Mouse (Mus musculus): ENCODE results near the gene P2ry10.
"Not testable (repeated sequence)": the region's sequence is repeated elsewhere in the genome, so short reads cannot be mapped to it uniquely, and the experiment has no call there.

P2ry10 gene

DNA sequence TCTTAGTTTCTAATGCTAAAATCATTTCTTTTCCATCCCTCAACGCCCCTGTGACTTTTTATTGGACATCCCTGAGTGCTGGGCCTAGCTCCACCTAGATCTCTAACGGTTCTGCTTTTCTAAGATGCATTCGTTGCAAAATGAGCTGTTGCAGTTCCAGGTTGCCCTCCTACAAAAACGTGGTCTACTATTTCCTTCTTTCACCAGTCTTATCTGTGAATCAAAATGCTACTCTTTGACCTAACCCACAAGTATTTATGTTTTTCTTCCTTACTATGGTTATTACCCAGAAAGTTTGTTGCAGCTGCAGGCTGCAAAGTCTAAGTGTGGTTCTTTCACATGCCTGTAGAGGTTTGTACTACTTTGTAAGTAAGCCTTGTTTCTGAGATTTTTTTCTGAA lies at the start of gene P2ry10:
TSS of gene P2ry10 (plus strand) at position 316 of the 400 bp plus-strand sequence.
- no peak for DNase-seq (ENCODE audit: low spot score in 2 of 2)

DNA sequence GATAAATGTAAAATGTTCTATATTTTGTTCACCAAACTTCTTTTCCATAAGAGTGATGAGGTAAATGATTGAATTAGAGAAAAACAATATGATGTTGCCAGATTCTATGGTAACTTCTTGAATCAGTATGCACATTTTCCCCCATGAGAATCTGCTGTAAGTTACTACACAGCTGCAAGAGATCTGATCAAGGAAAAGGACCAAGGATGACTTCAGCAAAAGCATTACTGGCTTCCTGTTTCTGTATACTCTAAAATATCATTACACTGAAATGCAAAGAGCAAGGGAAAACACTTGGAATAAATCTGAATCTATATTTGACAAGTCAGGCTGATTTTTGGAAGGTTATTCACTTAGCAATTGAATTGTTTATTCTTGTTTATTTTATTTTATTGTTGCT lies 49.1 kb upstream of the P2ry10 start:
- DNase-seq (ENCODE audit: low spot score in 2 of 2), result no peak

DNA sequence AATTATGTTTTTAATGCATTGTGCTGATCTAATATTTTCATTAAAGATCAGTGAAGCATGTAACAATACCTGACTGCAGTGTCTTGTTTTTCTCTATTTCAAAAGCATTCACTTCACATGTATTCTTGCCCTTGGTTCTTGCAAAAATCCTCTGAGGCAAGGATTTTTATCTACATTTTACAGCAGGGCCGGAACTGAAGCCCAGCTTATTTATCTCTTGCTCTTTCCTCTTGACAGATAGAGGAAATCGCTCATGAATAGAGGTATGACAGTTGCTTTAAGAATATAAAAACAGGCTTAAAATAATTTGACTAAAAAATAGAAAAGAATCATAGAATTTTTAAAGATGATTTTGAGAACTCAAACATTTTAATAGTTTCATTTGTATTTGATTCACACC lies 48.7 kb upstream of the P2ry10 start:
- DNase-seq (ENCODE audit: low spot score in 2 of 2), result no peak

DNA sequence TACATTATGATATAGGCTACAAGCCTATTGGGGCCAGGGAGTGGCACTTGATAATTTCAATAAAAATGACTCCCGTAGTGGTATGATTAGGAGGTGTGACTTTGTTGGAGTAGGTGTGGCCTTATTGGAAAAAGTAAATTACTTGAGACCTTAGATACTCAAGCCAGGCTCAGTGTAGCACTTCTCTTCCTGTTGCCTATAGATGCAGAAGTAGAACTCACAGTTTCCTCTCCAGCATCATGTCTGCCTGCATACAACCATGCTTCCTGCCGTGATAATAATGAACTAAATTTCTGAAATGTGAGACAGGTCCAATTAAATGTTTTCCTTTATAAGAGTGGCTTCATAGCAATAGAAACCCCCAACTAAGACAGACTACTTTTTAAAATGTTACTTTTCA lies 45.9 kb upstream of the P2ry10 start:
- no peak for DNase-seq (ENCODE audit: low spot score in 2 of 2)

DNA sequence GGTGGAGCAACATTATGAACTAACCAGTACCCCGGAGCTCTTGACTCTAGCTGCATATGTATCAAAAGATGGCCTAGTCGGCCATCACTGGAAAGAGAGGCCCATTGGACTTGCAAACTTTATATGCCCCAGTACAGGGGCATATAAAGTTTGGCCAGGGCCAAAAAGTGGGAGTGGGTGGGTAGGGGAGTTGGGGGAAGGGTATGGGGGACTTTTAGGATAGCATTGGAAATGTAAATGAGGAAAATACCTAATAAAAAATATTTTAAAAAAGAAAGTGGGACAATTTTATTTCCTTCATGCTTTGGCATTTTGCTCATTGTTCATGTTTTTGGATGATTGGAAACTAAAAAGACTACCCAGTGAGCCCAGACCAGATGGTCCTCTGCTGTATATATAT lies 4.9 kb upstream of the P2ry10 start:
- not testable (repeated sequence) for DNase-seq (ENCODE audit: low spot score in 2 of 2)

DNA sequence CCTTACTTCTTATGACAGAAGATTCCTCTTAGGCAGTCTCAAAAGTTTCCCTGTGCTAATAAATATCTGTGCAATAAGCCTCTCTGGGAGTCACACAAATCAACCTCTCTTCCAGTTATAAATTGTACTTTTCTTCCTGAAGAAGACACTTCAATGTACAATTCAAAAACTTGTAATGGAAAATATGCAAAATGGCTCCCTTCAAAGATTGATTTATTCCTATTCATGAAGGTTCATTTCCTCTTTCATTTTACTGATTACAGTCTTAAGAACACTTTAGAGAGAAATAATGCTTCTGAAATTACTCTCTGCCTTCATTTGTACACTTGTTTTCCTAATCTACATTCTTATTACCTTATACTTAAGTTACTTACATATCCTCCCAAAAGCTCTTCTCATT lies 4.0 kb upstream of the P2ry10 start:
- no peak for DNase-seq (ENCODE audit: low spot score in 2 of 2)

DNA sequence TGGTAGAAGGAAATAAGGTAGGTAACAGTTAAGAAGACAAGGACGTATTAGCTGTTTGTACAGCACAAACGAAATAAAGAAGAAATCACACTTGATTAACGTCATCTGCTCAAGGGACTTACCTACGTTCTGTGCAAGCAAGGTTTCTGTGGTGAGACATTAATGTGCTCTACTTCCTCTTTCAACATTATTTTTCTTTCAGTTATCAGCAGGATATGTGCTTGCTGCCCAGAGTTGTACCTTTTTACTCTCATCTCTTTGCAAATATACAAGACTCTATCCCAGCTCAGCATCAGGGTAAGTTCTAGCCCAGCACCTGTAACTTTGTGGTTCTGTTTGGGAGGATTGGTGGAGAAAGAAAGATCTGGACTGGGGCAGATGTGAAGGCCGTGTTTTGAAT lies 839 bp downstream of the P2ry10 start:
- no peak for DNase-seq (ENCODE audit: low spot score in 2 of 2)

DNA sequence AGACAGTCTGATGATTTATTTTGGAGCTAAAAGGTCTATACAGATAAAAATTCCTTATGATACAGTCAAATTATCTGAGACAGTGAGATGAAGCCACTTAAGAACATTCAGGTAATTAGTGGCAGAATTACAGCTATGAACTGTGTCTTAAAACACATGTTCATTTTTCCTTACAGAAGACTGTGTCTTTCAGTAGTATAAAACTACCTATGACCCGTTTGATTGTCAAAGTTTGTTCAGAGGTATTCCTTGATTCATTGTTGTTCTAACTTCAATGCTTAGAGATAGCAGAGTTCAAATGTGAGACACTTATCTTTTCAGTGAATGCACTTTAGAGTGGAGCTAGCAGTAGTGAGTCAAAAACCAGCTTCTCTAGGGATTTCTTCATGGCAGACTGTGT lies 1.6 kb downstream of the P2ry10 start:
- no peak for DNase-seq (ENCODE audit: low spot score in 2 of 2)

DNA sequence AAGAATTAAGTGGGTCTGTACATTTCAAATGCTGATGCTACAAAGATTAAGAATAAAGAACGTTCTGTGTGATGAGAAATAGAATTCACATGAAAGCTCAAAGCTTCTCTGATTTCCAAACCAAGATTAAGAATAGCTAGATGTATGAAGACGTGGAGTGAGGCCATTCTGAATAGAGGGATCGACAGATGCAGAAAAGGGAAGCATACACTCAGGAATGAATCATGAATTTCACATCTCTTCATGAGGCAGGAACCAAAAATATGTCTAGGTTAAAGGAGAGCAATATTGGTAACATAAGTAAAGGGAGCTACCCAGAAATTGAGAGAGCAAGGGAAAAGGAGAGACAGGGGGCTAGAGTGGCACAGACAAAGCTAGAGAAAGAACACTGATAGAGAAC lies 7.3 kb downstream of the P2ry10 start:
- no peak for DNase-seq (ENCODE audit: low spot score in 2 of 2)

DNA sequence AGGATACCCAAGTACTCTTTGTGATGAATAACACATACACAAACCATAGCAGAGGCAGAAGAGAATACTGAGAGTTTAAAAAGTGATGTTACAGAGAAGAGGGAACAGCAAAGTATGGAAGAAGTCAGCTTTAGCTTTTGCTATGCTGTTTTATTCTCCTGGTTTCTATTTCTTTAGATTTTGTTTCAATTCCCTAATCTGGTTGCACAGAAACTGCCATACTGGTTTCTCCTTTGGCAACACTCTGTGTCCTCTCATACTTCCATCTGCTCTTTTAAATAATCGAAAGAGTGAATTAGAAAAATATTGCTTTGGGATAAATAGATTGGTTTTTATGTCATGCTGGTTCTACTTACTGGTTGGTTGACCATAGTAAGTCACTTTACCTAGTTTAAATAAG lies 28.0 kb downstream of the P2ry10 start:
- no peak for DNase-seq (ENCODE audit: low spot score in 2 of 2)

DNA sequence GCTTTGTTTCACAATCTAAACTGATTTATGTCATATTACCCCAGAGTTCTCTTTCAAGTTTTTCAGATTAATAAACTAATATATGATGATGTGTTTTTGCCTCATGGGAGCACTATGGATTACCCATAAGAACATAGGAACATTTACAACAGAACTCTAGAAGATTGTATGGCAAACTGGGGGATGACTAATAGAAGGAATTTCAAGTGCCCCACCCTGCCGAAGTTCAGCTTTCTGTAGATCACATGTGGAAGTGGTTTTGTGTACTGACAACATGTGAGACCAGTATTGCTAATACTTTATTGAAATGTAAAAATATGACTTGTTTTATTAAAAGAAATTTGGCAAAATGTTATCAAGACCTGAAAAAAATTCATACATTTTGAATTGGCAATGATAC lies 28.7 kb downstream of the P2ry10 start:
- DNase-seq (ENCODE audit: low spot score in 2 of 2), result no peak

DNA sequence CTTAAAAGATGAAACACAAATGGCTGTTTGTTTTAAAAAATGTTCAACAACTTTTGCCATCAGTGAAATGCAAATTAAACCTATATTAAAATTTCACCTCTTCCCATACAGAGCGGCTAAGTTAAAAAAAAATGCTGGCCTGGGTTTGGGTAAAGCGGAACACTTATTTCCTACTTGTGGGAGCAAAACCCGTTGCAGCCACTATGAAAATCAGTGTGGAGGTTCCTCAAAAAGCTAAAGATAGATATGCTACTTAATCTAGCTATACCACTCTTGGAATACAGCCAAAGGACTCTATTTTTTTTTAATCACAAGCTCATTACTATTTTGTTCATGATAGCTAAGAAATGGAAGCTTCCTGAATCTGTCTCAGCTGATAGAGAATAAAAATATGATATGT lies 54.9 kb downstream of the P2ry10 start:
- DNase-seq (ENCODE audit: low spot score in 2 of 2), result no peak

DNA sequence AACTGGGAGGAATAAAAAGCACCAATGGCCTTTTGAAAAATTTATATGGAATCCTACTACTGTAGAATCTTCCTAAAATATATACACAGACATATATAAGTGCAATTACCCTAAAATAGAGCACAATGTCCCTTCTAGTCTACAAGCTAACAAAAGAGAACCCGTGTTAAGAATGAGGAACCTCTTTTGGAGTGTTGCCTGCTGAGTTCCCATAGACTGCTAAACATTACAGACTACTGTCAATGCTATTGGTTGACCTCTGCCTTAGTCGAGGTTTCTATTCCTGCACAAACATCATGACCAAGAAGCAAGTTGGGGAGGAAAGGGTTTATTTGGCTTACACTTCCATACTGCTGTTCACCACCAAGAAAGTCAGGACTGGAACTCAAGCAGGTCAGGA lies 55.6 kb downstream of the P2ry10 start:
- DNase-seq (ENCODE audit: low spot score in 2 of 2), result no peak

DNA sequence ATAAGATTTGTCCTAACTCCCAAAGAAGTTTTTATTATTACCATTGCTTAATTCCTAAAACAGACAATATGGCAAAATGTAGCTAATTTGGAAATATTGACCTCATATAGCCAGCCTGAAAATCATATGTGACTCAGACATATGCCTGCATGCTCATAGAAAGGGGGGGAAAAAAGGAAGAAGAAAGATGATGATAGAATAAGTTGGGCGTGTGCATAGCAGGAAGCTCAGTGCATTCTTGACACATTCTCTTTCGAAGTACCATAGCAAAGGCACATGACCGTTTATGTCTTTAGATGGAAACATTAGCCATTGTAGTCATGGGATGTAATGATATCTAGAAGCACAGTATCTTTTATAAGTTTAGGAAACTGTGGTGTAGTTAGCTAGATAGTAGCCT lies 60.4 kb downstream of the P2ry10 start, which contains the start of gene P2ry10b:
TSS of gene P2ry10b (plus strand) at position 247 of the 400 bp plus-strand sequence.
- no peak for DNase-seq (ENCODE audit: low spot score in 2 of 2)

DNA sequence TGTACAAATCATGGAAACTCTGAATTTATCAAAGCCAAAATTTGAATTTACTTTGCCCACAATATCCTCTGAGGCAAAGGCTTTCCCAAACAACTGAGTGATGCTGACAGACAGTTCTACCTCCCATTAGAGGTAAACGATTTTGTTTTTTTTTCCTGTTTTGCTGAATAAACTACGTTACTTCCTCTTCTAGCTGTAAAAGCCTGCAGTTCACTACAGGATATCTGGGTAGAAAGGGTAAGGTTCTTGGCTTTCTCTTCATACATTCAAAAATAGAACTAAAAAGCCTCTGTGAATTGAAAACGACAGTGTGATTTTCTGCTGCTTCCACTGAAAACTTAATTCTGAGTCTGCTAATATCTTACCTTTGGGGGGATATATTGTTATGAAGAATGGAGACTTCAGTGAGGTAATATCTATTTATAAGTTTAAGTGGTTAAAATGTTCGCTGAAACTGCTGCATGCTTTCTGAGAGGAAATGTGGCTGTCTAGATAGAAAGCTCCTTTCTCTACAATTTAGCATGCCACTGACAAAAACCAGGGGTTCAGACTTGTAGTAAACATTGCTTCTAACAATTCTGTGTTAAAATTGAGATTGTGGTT lies 61.2 kb downstream of the P2ry10 start:
- no peak for DNase-seq (ENCODE audit: low spot score in 2 of 2)

DNA sequence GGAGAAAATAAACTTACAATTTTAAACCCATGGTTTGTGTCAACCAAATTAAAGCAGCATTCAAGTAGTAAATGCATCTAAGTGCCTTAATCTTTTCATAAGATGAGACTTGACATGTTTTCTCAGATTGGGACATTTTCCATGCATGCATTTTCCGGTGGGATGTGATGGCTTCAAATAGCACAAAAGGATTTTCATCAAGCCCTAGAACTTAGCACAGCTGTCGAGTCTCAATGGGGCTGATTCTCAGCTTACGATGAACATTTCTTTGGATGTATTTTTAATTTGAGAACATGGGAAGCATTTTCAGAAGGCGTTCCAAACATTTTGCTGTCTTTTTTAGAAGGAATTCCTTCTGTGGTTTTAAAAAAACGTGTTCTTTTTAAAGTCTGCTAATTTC lies 61.7 kb downstream of the P2ry10 start:
- DNase-seq (ENCODE audit: low spot score in 2 of 2), result no peak

DNA sequence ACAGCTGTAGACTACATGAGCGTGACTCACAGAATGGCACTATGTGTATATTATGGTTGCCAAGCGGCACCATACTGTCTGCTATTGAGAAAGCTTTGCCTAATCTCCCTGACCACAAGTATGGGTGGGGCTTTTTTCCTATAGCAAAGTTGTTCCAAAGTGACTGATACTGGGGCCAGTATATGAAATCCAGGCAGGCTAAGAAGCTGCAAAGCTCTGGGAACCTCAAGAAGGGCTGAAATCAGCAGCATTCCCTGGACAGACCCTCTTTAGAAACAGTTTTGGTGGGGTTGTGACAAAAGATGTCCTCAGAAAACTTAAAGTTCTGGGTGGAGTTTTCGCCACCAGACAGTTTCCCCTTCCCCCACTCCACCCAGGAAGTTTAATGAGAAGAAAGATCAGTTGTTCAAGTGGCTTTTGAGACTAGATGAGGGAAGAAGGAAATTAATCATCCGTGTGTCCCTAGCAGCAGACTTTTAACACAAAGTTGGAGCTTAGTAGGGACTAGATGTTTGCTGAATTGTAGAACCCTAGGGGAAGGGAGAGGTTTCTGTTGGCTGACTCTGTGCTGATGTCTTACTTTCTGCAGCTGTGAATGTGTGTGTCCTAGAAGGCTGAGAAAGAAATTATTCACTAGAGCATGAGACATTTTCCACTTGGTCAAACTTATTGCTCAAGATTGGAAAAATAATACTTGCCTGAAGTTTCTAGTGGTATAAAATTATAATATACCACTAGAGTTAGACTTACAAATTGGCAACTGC lies 62.6 kb downstream of the P2ry10 start:
- no peak for DNase-seq (ENCODE audit: low spot score in 2 of 2)

Measured in frontal cortex, postnatal 14 days (tissue).